Mouse (Mus musculus): ENCODE data around the gene Parm1. TPM values are rescaled to one million over a fixed set of nuclear protein-coding genes. Genes with fewer than 3 reads are reported as not detected.

The Parm1 gene
- total RNA-seq, 2 experiments from 2014 or later: 29.6 to 33.1 TPM

GRCm38 (mm10) chr5:91618661-91619173 is 101.3 kb downstream of the Parm1 start:
- DNase-seq (ENCODE audit: extremely low spot score in 1 of 2, low spot score in 2 of 2): no peak
- intact Hi-C loops (cut with DNase I): no loop called here

GRCm38 (mm10) chr5:91621197-91621596 is 103.8 kb downstream of the Parm1 start:
- no peak for DNase-seq (ENCODE audit: extremely low spot score in 1 of 2, low spot score in 2 of 2)
- intact Hi-C loops (cut with DNase I): no loop called here

- intact Hi-C loops (cut with DNase I): no loop called here
- no peak for DNase-seq (ENCODE audit: extremely low spot score in 1 of 2, low spot score in 2 of 2)
Observed at GRCm38 (mm10) chr5:91626823-91627222, 109.4 kb downstream of the Parm1 start.

- intact Hi-C loops (cut with DNase I): no loop called here
- no peak for DNase-seq (ENCODE audit: extremely low spot score in 1 of 2, low spot score in 2 of 2)
Observed at GRCm38 (mm10) chr5:91629472-91629871, 112.1 kb downstream of the Parm1 start.

- intact Hi-C loops (cut with DNase I): no loop called here
- no peak for DNase-seq (ENCODE audit: extremely low spot score in 1 of 2, low spot score in 2 of 2)
Observed at GRCm38 (mm10) chr5:91651330-91651729, 133.9 kb downstream of the Parm1 start.

GRCm38 (mm10) chr5:91653061-91653915 is 135.9 kb downstream of the Parm1 start:
- intact Hi-C loops (cut with DNase I): no loop called here
- no peak for DNase-seq (ENCODE audit: extremely low spot score in 1 of 2, low spot score in 2 of 2)

GRCm38 (mm10) chr5:91654331-91655048 is 137.1 kb downstream of the Parm1 start:
- no peak for DNase-seq (ENCODE audit: extremely low spot score in 1 of 2, low spot score in 2 of 2)
- intact Hi-C loops (cut with DNase I): no loop called here

GRCm38 (mm10) chr5:91655263-91655662 is 137.8 kb downstream of the Parm1 start:
- intact Hi-C loops (cut with DNase I): no loop called here
- no peak for DNase-seq (ENCODE audit: extremely low spot score in 1 of 2, low spot score in 2 of 2)

GRCm38 (mm10) chr5:91662715-91663114 is 145.3 kb downstream of the Parm1 start:
- intact Hi-C loops (cut with DNase I): no loop called here
- no peak for DNase-seq (ENCODE audit: extremely low spot score in 1 of 2, low spot score in 2 of 2)

GRCm38 (mm10) chr5:91667127-91667526 is 149.7 kb downstream of the Parm1 start:
- intact Hi-C loops (cut with DNase I): no loop called here
- DNase-seq (ENCODE audit: extremely low spot score in 1 of 2, low spot score in 2 of 2): no peak

GRCm38 (mm10) chr5:91669235-91669634 is 151.8 kb downstream of the Parm1 start:
- intact Hi-C loops (cut with DNase I): no loop called here
- no peak for DNase-seq (ENCODE audit: extremely low spot score in 1 of 2, low spot score in 2 of 2)

Other genes starting within 250 kb of the Parm1 start
- under 1 TPM; 0.16 to 0.32 TPM for gene Btc, start 114.6 kb upstream of the Parm1 start, total RNA-seq (2021)